Mouse (Mus musculus) G1E-ER4 (cell line): ENCODE measurements around the gene Cd9. TPM values are rescaled to one million over a fixed set of nuclear protein-coding genes. Genes with fewer than 3 reads are reported as not detected.

Source experiments
- GATA1 ChIP-seq: IDR thresholded peaks from one replicate; pipeline ENCODE4 v1.8.0; 2012; ENCODE audit warnings: low read length, inconsistent platforms
- polyA plus RNA-seq: library from polyadenylated mRNA; stranded (reverse); fragments of >175 nt; gene quantifications from 2 replicates; pipeline ENCODE4 v1.2.3, GENCODE M21; 2012

Gene Cd9
- polyA plus RNA-seq, 1 experiment = not detected

DNA sequence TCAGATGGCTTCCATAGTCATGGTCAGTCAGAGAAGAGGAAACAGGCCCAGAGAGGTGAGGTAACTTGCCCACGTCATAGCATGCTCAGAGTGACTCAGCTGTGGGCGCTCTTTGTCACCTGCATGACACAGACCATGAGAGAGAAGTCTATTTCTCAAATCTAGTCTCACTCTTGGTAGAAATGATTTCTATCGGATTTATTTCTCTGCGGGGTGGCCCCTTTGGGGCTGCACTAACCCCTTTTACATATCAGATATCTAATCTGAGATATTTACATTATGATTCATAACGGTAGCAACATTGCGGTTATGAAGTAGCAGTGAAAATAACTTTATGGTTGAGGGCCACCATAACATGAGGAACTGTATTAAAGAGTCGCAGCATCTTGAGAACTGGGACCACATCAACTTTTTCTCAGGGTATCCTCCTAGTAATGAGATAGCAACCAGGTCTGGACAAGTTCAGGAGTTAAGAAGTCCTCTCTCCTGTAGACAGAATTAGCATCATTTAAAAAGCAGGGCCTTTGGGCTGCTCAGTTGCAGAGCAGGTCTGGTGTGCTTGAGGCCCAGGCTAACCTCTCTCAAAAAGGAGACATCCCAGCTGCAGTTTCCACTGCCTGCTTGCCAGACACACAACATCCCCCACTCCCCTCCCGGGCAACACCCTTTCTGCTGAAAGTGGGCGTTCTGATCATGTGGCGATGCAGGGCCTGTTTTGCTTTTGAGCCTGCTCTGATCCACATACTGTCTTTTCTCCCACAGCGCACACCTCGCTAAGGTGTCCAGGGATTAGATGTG is 10.9 kb downstream of the Cd9 start:
- no peak for TF ChIP-seq GATA1

DNA sequence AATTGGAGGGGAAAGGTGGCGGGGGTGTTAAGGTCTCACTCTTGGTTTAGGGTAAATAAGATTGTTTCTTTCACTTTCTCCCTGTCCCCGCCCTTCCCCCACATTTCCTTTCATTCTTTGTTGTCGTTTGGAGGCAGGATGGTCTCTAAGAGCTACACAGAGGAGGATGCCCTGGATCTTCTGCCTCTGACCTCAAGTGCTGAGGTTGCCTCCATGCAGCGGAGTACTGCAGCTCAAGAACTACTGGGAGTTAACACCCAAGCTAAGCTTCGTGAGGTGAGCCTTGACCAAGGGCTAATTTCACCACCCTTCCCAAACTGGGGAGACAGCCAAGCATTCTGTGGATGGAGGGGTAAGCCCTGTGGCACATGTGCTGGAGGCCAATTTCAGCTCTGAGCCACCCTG is 12.2 kb downstream of the Cd9 start:
- TF ChIP-seq GATA1 = no peak

- no peak for TF ChIP-seq GATA1
These were observed 12.8 kb downstream of the Cd9 start for GRCm38 (mm10) chr6:125481667-125482390.

DNA sequence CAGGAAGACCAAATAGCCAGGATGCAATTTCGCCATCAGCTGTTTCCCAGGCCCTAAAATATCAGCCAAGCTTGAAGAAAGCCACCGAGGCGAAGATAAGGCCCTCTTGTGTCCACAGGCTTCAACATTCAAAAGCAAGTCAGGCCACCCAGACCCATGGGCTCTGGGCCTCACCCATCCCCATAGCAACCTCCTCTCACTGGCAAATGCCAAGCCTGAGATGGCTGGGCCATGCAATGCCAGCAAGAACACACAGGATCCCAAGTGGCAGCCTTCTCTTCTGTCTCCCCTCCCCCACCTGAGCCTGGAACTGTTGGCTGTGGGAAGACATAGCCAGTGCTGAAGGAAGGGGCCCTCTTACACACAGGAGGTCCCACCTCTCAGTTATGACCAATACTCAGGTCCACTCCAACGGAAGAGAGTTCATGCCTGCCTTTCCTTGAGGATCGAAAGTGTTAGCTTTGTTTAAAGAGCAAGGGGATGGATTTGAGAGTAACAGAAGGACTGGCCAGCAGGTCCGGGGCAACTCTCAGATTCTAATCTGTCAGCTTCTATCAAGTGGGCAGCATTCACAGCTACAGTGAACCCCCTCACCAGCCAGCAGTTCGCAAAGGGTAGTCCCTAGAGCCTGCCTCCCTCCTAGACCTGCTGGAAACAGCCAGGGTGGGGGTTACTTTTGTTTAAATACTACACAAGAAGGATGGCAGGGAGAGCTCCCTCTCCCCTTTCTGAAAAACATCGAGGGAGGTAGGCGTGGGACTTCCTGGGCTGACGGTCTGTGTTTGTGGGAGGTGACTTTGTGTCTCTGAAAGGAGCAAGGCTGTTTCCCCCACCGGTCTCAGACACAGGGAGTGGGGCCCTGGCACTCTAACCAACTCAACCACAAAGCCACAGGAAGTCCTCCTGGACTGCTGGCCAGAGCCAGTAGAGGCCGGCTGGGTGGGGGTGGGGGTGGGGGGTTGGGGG is 13.9 kb downstream of the Cd9 start:
- no peak for TF ChIP-seq GATA1

- TF ChIP-seq GATA1 = no peak
These were observed 15.2 kb downstream of the Cd9 start for GRCm38 (mm10) chr6:125479359-125479758.

- TF ChIP-seq GATA1 = no peak
These were observed 16.2 kb downstream of the Cd9 start for GRCm38 (mm10) chr6:125478135-125479128.

DNA sequence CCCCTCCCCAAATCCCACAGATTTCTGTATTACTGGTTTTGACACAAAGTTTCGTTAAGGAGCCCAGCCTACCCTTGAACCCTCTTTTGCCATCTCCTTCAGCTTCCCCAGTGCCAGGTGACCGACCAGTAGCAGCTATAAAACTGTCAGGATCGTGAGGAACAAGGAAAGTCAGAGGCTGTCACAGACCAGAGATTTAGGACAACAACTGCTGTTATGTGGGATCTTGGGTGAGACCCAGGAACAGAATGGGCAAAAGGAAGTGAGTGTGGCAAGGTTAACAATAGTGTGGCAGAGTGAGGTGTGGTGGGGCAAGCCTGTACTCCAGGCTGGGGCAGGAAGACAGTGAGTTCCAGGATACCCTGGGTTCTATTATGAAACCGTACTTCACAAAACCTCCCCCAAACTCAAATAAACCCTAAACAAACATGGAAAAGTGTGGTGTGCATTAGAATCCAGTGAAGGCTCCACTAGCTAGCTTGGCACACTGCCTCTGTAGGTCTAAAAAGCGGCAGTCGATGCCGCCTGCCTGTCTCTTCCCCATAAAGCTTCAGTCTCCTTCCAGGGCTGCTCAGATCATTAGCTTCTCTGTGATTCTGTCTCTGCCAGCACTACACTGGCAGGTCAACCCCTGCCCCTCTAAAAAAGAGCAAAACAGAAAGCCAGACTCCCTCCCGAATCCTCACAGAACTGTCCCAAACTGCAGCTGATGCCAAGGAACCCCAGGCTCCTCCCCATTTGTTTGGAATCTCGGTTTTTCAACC is 17.6 kb downstream of the Cd9 start:
- no peak for TF ChIP-seq GATA1

GRCm38 (mm10) chr6:125476090-125476489 is 18.5 kb downstream of the Cd9 start:
- no peak for TF ChIP-seq GATA1

DNA sequence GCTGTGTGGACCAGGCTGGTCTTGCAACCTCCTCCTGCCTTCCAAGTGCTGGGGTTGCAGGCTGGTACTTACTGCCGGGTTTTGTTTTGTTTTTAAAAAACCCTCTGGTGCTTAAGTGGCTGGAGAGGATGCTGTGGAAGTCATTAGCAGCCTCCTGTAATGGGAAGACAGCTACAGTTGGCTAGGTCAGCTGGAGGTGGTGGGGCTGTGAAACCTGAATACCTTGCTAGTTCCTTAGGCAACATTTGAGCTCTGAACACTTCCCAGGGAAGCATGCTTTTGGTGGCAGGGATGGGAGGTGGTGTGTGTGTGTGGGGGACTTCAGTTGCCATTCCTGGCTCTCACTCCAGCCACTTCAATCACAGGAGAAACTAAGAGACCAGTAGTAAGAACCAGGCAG is 19.4 kb downstream of the Cd9 start:
- no peak for TF ChIP-seq GATA1

- no peak for TF ChIP-seq GATA1
These were observed 20.7 kb downstream of the Cd9 start for GRCm38 (mm10) chr6:125473939-125474338.

DNA sequence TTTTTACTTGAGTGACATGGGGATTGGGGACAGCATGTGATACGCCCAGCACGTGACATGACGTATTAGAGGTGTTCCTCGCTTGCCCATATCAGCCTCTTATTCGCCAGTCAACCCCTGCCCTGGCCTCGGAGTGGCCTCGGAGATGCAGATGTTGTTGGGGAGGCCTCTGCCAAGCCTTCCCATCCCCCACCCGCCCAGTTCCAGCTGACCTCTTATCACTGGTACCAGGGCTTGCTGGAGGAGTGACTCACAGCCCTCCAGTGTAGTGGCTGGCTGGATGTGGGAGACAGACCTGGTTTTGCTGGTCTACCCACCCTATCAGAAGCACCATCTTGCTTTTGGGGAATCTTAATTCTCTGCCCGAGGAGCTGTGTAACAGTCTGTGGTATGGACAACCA is 21.3 kb downstream of the Cd9 start:
- no peak for TF ChIP-seq GATA1

GRCm38 (mm10) chr6:125471921-125472320 is 22.7 kb downstream of the Cd9 start:
- TF ChIP-seq GATA1 = no peak

DNA sequence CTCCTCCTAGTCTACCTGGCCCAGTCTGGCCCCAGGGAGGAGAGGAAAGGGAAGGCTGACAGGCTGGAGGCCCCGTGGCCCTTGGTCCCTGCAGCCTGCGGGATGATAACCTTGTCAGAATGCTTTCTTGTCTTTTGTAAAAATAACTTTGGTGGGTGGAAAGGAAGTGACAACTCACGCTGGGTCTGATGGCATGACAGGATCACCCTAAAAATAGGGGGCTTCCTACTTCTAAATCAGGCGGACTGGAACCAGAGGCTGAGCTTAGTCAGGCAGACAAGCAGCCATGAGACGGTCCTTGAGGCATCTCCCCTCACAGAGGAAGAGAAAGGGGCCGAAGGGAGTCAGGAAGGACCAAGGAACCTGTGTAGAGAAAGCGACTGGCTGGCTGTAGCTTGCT is 23.3 kb downstream of the Cd9 start:
- no peak for TF ChIP-seq GATA1

DNA sequence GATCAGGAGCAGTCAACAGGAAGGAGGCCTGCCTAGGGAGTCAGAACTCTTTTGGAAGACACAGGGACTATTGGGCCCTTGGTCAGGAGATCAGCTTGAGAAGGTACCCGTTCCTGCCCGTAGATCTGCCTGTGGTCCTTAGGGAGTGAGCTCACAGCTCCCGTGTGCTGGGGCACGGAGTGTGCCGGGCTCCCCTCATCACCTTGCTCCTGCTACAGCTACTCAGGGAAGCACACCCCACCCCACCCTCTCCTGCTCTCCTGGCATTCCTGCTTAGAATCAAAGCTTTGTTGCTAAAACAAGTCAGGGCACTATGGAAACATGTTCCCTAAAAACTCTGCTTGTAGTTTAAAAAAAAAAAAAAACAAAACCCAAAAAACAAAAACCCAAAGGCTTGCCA is 24.0 kb downstream of the Cd9 start:
- TF ChIP-seq GATA1 = no peak
